Mouse (Mus musculus) layer of hippocampus, adult 6 months (tissue): ENCODE results near the gene Farp2. TPM values are rescaled to one million over a fixed set of nuclear protein-coding genes. Genes with fewer than 3 reads are reported as not detected.

Experiments
- long read RNA-seq, 2 experiments: library from polyadenylated mRNA; unstranded; transcript quantifications; one replicate each; pipeline ENCODE4 v2.0.0; 2019 to 2020
- polyA plus RNA-seq: library from polyadenylated mRNA; unstranded; fragments of <200 nt; fragmentation: Nextera tagmentation; gene quantifications from 2 replicates; pipeline ENCODE4 v1.2.3, GENCODE M21; 2021

The Farp2 gene
- polyA plus RNA-seq, result 4.0 and 4.5 TPM in 2 replicates
- long read RNA-seq, experiment 1, transcript Farp2-201 (27 exons, 3,937 nt), result major isoform, 7 of 11 reads
- long read RNA-seq, experiment 1, partial matches to known transcripts, result 3 of 11 reads
- long read RNA-seq, experiment 1, other reads (novel, unspliced or antisense), result 1 of 11 reads
- long read RNA-seq, experiment 2, transcript Farp2-201 (27 exons, 3,937 nt), result major isoform, 27 of 34 reads
- long read RNA-seq, experiment 2, partial matches to known transcripts, result 2 of 34 reads
- long read RNA-seq, experiment 2, other reads (novel, unspliced or antisense), result 5 of 34 reads

GRCm38 (mm10) chr1:93511585-93512350 is at the start of gene Farp2:
Gene Farp2, plus strand, starts transcription at chr1:93512079.

GRCm38 (mm10) chr1:93478586-93479475 is 33.0 kb upstream of the Farp2 start, which contains the start of gene Hdlbp:
Gene Hdlbp, minus strand, starts transcription at chr1:93478815.

GRCm38 (mm10) chr1:93658559-93658958 is 146.7 kb downstream of the Farp2 start, which contains the start of gene Stk25:
Gene Stk25, minus strand, starts transcription at chr1:93658659.

Other genes starting within 250 kb of the Farp2 start
- gene Mterf4, start 206.2 kb upstream of the Farp2 start, polyA plus RNA-seq, result 16.3 and 16.8 TPM in 2 replicates
- gene Ppp1r7, start 169.2 kb upstream of the Farp2 start, polyA plus RNA-seq, result 47.3 and 47.4 TPM in 2 replicates
- 0.18 and 0.36 TPM in 2 replicates for gene Pask, start 168.6 kb upstream of the Farp2 start, polyA plus RNA-seq
- gene Ano7, start 138.1 kb upstream of the Farp2 start, polyA plus RNA-seq, result 0.29 and 0.33 TPM in 2 replicates
- 47.0 and 61.6 TPM in 2 replicates for gene Hdlbp, start 33.3 kb upstream of the Farp2 start, polyA plus RNA-seq
- gene Stk25, start 146.6 kb downstream of the Farp2 start, polyA plus RNA-seq, result 263 and 281 TPM in 2 replicates
- gene Bok, start 173.6 kb downstream of the Farp2 start, polyA plus RNA-seq, result 156 and 164 TPM in 2 replicates
- gene Atg4b, start 239.4 kb downstream of the Farp2 start, polyA plus RNA-seq, result 33.9 and 38.5 TPM in 2 replicates
- gene Thap4, start 242.8 kb downstream of the Farp2 start, polyA plus RNA-seq, result 13.1 and 14.7 TPM in 2 replicates